Mouse (Mus musculus) midbrain, embryonic 13.5 days (tissue): ENCODE results near the gene Tceal8. TPM values are rescaled to one million over a fixed set of nuclear protein-coding genes. Genes with fewer than 3 reads are reported as not detected.
A peak's percentile ranks its signal among the peaks of the same experiment; 100 is the strongest.
"Not testable (repeated sequence)": the region's sequence is repeated elsewhere in the genome, so short reads cannot be mapped to it uniquely, and the experiment has no call there.

ENCODE experiments used
- ATAC-seq: fragments of 200-750 bp; cut with Nextera tagmentation; 2 replicates; pipeline ENCODE4 v1.8.0; 2017; ENCODE audit warnings: mild to moderate bottlenecking, moderate TSS enrichment, moderate library complexity
- H3K27ac ChIP-seq: fragments of 300-500 bp; sonication (generic); 2 replicates; pipeline ENCODE4 v1.5.1; 2015; ENCODE audit warnings: inconsistent platforms, mild to moderate bottlenecking, moderate library complexity
- H3K27me3 ChIP-seq: fragments of 300-500 bp; sonication (generic); 2 replicates; pipeline ENCODE4 v1.6.1; 2015; ENCODE audit warnings: mild to moderate bottlenecking, inconsistent platforms
- H3K36me3 ChIP-seq: fragments of 300-500 bp; sonication (generic); 2 replicates; pipeline ENCODE4 v1.6.1; 2015; ENCODE audit warnings: mild to moderate bottlenecking, inconsistent platforms
- H3K4me1 ChIP-seq: fragments of 300-500 bp; sonication (generic); replicated peaks from 2 replicates; pipeline ENCODE4 v1.6.1; 2015; ENCODE audit warnings: inconsistent platforms
- H3K4me2 ChIP-seq: fragments of 300-500 bp; sonication (generic); replicated peaks from 2 replicates; pipeline ENCODE4 v1.6.1; 2015; ENCODE audit warnings: moderate library complexity, mild to moderate bottlenecking, inconsistent platforms
- H3K4me3 ChIP-seq: fragments of 300-500 bp; sonication (generic); replicated peaks from 2 replicates; pipeline ENCODE4 v1.5.1; 2015; ENCODE audit warnings: mild to moderate bottlenecking, inconsistent platforms
- H3K9ac ChIP-seq: fragments of 300-500 bp; sonication (generic); replicated peaks from 2 replicates; pipeline ENCODE4 v1.6.1; 2015; ENCODE audit warnings: mild to moderate bottlenecking, inconsistent platforms
- H3K9me3 ChIP-seq: fragments of 300-500 bp; sonication (generic); 2 replicates; pipeline ENCODE4 v1.6.1; 2016; ENCODE audit warnings: mild to moderate bottlenecking, inconsistent platforms
- WGBS: fragments of 180-500 bp; shearing (Covaris S2); methylation state at CpG from one replicate; pipeline ENCODE4 v1.1.7; 2015; 5-methylcytosine and 5-hydroxymethylcytosine counted together
- polyA plus RNA-seq: library from polyadenylated mRNA; unstranded; fragments of >200 nt; fragmentation: Nextera tagmentation; extraction: Ambion mirVana; gene quantifications from 2 replicates; pipeline ENCODE4 v1.2.1, GENCODE M21; 2015

Gene Tceal8
- polyA plus RNA-seq, 1 experiment from 2014 or later: 134 TPM

DNA sequence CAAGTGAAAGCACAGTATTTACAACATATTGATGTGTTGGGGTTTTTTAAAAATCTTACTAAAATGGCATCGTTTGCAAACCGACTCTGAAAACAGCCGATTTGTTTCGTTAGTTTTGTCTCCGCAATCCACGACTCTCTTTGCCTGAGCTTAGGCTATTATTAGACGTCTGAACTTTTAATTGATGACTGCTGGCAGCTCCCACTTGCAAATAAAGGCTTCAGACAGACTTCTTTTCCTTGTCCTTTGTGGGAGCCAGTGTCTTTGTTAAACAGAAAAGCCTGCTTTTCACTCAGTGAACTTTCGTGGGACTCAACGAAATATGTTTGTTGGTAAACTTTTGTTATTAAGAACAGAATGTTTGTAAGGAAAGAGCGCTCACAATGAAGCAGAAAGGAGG, 644 bp upstream of the Tceal8 start:
- Histone ChIP-seq H3K4me1 (peaks cover 4% of the 10 kb centered on the region; the same call in 1 of the 2 replicates), H3K9me3 (no peaks in the 10 kb centered on the region), H3K9ac (0 out of 2 replicates have a peak overlapping the region, but pooled peaks have one; percentile 37), H3K36me3 (no peaks in the 10 kb centered on the region), H3K27me3 (peaks cover 6% of the 10 kb centered on the region; the same call in 1 of the 2 replicates), H3K4me3 (peak overlapping the region; percentile 56), H3K27ac (peak overlapping the region; percentile 58), H3K4me2 (peak overlapping the region; percentile 56)
- WGBS: 25% methylated on average over 10 of the region's 10 CpGs
- no peak for ATAC-seq

GRCm38 (mm10) chrX:136171189-136172117, 689 bp downstream of the Tceal8 start:
- 21% methylated on average over 24 of the region's 24 CpGs for WGBS
- peaks cover 4% of the 10 kb centered on the region; the same call in 1 of the 2 replicates for H3K4me1 ChIP-seq
- peak overlapping the region; percentile 84 for H3K27ac ChIP-seq
- H3K9me3 ChIP-seq: no peaks in the 10 kb centered on the region
- peak overlapping the region; percentile 56 for H3K4me2 ChIP-seq
- peaks cover 6% of the 10 kb centered on the region; the same call in 1 of the 2 replicates for H3K27me3 ChIP-seq
- peak overlapping the region; percentile 56 for H3K4me3 ChIP-seq
- no peaks in the 10 kb centered on the region for H3K36me3 ChIP-seq
- ATAC-seq: peak; percentile 77
- peak overlapping the region; percentile 73 for H3K9ac ChIP-seq

DNA sequence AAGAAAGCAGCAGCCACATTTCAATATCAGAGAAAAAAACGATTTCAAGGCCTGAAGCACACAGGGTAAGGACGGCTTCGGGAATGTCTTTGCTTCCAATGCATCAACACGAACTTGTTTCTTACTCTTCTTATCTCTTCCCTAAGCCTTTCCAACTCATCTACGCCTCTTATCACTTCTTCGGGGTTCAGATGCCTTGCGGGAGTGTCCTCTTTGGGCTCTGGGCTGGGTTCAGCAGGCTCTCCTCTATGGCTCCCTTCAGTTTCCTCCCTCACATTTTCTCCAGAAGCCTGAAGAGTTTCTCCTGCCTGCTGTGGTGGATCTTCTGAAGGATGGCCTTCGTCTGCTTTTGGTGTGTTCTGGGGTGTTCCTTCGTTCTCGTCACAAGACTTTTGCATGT, 1.5 kb downstream of the Tceal8 start:
- WGBS: 71% methylated on average over 10 of the region's 10 CpGs
- Histone ChIP-seq H3K4me3 (peak overlapping the region; percentile 56), H3K27me3 (peaks cover under 1% of the 10 kb centered on the region; the same call in 1 of the 2 replicates), H3K27ac (no peak overlapping the region), H3K9ac (0 out of 2 replicates have a peak overlapping the region, but pooled peaks have one; percentile 4), H3K36me3 (no peaks in the 10 kb centered on the region), H3K4me2 (peak overlapping the region; percentile 56), H3K4me1 (peaks cover 4% of the 10 kb centered on the region; the same call in 1 of the 2 replicates), H3K9me3 (no peaks in the 10 kb centered on the region)
- ATAC-seq: no peak

DNA sequence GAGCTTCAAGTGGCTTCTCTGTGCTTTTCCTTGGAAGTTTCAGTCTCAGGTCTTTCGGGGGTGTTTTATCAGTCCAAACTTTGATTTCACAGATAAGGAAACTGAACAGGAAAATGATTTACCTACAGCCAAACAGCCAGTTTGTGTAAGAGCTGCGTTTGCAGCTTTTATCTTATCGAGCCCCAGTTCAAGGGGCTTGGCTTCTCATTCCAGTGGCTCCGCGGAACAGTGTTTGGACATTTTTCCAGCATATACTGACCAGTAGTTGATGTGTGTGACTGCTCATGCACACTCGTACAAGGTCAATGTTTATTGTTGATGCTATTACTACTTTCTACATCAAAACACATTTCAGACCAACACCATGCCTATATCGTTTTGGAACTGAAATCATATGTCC, 27.9 kb downstream of the Tceal8 start:
- WGBS: 84% methylated on average over 7 of the region's 7 CpGs
- H3K4me2 ChIP-seq: no peak overlapping the region
- no peaks in the 10 kb centered on the region for H3K36me3 ChIP-seq
- no peak overlapping the region for H3K27ac ChIP-seq
- H3K9me3 ChIP-seq: no peaks in the 10 kb centered on the region
- H3K4me3 ChIP-seq: no peak overlapping the region
- no peaks in the 10 kb centered on the region for H3K27me3 ChIP-seq
- ATAC-seq: no peak
- H3K4me1 ChIP-seq: no peaks in the 10 kb centered on the region
- H3K9ac ChIP-seq: no peak overlapping the region

GRCm38 (mm10) chrX:136143711-136144110, 28.4 kb downstream of the Tceal8 start:
- Histone ChIP-seq H3K27me3 (no peaks in the 10 kb centered on the region), H3K4me3 (no peak overlapping the region), H3K4me1 (no peaks in the 10 kb centered on the region), H3K9ac (no peak overlapping the region), H3K4me2 (no peak overlapping the region), H3K27ac (no peak overlapping the region), H3K9me3 (no peaks in the 10 kb centered on the region), H3K36me3 (no peaks in the 10 kb centered on the region)
- ATAC-seq: no peak
- 88% methylated on average over 2 of the region's 2 CpGs for WGBS

GRCm38 (mm10) chrX:136141385-136141784, 30.8 kb downstream of the Tceal8 start:
- H3K27me3 ChIP-seq: no peaks in the 10 kb centered on the region
- no peak overlapping the region for H3K4me2 ChIP-seq
- H3K9ac ChIP-seq: no peak overlapping the region
- no peak for ATAC-seq
- no peaks in the 10 kb centered on the region for H3K4me1 ChIP-seq
- H3K4me3 ChIP-seq: no peak overlapping the region
- no peaks in the 10 kb centered on the region for H3K9me3 ChIP-seq
- no peaks in the 10 kb centered on the region for H3K36me3 ChIP-seq
- no peak overlapping the region for H3K27ac ChIP-seq
- 86% methylated on average over 5 of the region's 5 CpGs for WGBS

DNA sequence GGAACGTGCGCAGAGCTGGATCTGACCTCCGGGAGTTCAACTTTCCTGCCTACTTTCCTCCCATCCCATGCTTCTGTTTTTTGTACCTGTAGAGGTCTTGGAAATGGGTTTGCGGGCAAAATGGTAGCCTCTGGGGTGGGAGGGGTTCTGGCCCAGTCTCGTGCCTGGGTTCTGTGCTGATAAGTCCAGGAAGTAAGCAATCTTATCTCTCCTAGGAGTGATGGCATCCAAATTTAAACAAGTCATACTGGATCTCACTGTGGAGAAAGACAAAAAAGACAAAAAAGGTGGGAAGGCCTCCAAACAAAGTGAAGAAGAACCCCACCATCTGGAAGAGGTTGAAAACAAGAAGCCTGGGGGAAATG, 32.5 kb downstream of the Tceal8 start:
- H3K4me1 ChIP-seq, H3K27ac ChIP-seq, H3K9me3 ChIP-seq, ATAC-seq, H3K36me3 ChIP-seq, H3K27me3 ChIP-seq: not testable (repeated sequence)
- H3K4me3 ChIP-seq: peak overlapping the region; percentile 44
- peak overlapping the region; percentile 41; the same call in 1 of the 2 replicates for H3K9ac ChIP-seq
- 37% methylated on average over 3 of the region's 5 CpGs for WGBS
- peak overlapping the region; percentile 55 for H3K4me2 ChIP-seq

DNA sequence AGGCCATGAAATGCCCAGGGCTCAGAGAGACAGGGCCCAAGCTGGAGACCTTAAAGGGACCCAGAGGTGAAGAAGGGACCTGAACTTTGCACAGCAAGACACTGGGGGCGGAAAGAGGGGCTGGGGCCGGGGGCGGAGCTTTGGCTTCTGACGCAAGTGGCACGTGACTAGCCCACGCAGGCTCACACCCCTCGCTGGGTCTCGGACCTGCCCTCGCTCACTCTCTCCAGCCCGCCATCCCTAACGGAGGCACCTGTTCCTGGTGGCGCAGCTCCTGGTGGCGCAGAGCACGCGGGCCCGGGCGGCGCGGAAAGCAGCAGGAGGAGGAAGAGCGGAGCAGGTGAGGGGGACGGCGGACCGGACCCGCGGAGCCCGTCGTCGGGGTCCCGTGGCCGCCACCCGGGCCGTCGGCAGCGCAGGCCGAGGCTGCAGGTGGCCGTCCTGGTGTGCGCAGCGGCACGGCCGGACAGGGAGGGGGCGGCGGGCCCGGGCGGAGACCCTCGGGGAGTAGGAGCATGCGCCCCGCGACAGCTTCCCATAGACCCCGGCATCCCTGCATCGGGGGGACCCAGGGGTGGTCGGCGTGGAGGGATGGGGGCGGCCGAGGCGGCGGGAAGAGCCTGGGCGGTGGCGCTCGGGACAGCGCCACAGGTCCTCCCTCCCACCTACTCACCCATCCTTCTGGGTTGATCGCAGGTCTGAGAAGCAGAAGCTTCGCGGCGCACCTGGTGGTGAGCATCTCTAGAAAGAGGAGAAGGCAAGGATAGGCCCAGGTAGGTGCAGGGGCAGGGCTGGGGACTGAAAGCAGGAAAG, 33.1 kb downstream of the Tceal8 start, which contains the start of gene Bex4:
Bex4 (plus strand) TSS at position 170 of the 813 bp plus-strand sequence.
- H3K27ac ChIP-seq, H3K4me1 ChIP-seq, H3K36me3 ChIP-seq, H3K9me3 ChIP-seq, H3K27me3 ChIP-seq: not testable (repeated sequence)
- Histone ChIP-seq H3K4me3 (peak within 1 kb of the TSS; percentile 44), H3K9ac (peak within 1 kb of the TSS; percentile 41; the same call in 1 of the 2 replicates), H3K4me2 (peak within 1 kb of the TSS; percentile 55)
- WGBS: 20% methylated on average over 16 of the region's 64 CpGs
- ATAC-seq: peak; percentile 95

GRCm38 (mm10) chrX:136135559-136135958, 36.6 kb downstream of the Tceal8 start:
- Histone ChIP-seq H3K36me3 (no peaks in the 10 kb centered on the region), H3K27me3 (no peaks in the 10 kb centered on the region)
- no peak for ATAC-seq

GRCm38 (mm10) chrX:136127744-136128064, 44.4 kb downstream of the Tceal8 start:
- H3K4me3 ChIP-seq: no peak overlapping the region
- WGBS: 23% methylated on average over 5 of the region's 5 CpGs
- no peaks in the 10 kb centered on the region for H3K36me3 ChIP-seq
- no peak overlapping the region for H3K27ac ChIP-seq
- no peak overlapping the region for H3K9ac ChIP-seq
- no peaks in the 10 kb centered on the region for H3K9me3 ChIP-seq
- no peak overlapping the region for H3K4me2 ChIP-seq
- no peaks in the 10 kb centered on the region for H3K27me3 ChIP-seq
- ATAC-seq: no peak
- H3K4me1 ChIP-seq: no peaks in the 10 kb centered on the region

More at GRCm38 (mm10) chrX:136135559-136135958, 36.6 kb downstream of the Tceal8 start:
- WGBS: 88% methylated on average over 4 of the region's 4 CpGs
- H3K9me3 ChIP-seq: no peaks in the 10 kb centered on the region
- no peaks in the 10 kb centered on the region for H3K4me1 ChIP-seq
- no peak overlapping the region for H3K4me3 ChIP-seq
- no peak overlapping the region for H3K4me2 ChIP-seq
- no peak overlapping the region for H3K27ac ChIP-seq
- H3K9ac ChIP-seq: no peak overlapping the region

DNA sequence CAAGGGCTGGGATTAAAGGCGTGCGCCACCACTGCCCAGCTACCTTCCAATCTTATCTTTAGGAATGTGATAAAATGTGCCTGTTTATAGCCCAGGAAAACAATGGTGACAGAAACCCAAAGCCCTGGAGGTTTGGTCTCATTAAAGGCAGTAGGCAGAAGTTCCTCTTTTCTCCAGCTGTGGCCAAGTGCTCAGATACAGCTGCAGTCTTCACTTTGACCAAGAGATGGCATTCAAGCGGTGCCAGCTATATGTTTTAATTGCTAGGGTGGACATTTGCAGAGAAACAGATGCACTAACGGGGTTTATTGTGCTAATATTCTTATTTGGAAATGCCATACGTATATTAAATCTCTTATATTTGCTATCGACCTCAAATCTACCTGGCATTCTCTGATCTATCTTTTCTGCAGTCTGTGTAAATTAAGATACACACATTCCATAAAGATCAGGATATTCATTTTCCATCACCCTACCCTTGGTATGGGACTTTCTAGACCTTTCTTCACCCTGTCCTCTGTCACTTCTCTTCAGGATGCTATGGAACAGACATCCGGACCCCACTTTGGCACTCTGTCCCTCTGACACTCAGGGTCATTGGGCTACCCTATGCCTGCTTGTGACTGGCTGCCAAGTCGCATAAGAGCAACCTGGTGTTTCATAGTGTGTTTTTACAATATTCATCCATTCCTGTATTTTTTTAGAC, 45.0 kb downstream of the Tceal8 start:
- no peak for ATAC-seq
- H3K27ac ChIP-seq: no peak overlapping the region
- no peaks in the 10 kb centered on the region for H3K36me3 ChIP-seq
- H3K4me1 ChIP-seq: no peaks in the 10 kb centered on the region
- no peak overlapping the region for H3K9ac ChIP-seq
- no peak overlapping the region for H3K4me2 ChIP-seq
- H3K9me3 ChIP-seq: no peaks in the 10 kb centered on the region
- 66% methylated on average over 8 of the region's 8 CpGs for WGBS
- no peaks in the 10 kb centered on the region for H3K27me3 ChIP-seq
- no peak overlapping the region for H3K4me3 ChIP-seq
